ENCODE assay signal across 11 mouse cellular contexts in the genomic region with DNA sequence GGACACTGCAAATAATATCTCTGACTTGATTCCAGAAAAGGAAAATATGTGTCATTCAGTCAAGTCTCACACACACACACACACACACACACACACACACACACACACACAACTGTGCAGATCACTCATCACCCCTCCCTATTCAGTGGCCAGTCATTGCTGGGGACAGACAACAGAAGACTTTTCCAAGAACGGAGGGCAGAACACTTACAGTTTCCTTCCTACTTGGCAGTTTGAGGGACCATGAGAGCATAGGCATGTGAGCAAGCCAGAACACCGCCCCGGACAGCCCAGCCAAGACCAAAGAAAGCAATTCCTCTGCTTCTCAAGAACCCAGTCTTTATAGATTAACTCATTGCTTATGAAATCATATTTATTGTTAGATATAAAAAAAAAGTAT.
DNase-seq lines count a peak whose midpoint lies in the region; ATAC-seq lines count a peak whose summit lies in the region.
"Had no signal": no experiment of that assay in that cellular context is flagged by ENCODE, and none has a peak within 500 bp of the region (broad histone marks: within the 10 kb centered on the region; RNA-seq: fewer than 3 reads in every experiment).

No protein-coding gene starts in this region.

- no peaks in the 10 kb centered on the region for H3K9me3 ChIP-seq in hindbrain, embryonic 15.5 days
- H3K9me3 ChIP-seq in hindbrain, embryonic 11.5 days (ENCODE audit: control insufficient read depth, low read length), result no peaks in the 10 kb centered on the region
- H3K9me3 ChIP-seq: forebrain, embryonic 12.5 days; hindbrain, embryonic 12.5 days; liver, embryonic 13.5 days had no signal

- intact Hi-C loops in left cerebral cortex, postnatal 4 days (cut with DNase I), result no loop called here

- no peaks in the 10 kb centered on the region for H3K36me3 ChIP-seq in hindbrain, embryonic 15.5 days
- no peaks in the 10 kb centered on the region for H3K36me3 ChIP-seq in hindbrain, embryonic 11.5 days (ENCODE audit: control insufficient read depth, insufficient read depth, low read length)
- H3K36me3 ChIP-seq: forebrain, embryonic 12.5 days; hindbrain, embryonic 12.5 days; liver, embryonic 13.5 days had no signal

- H3K9ac ChIP-seq in hindbrain, embryonic 15.5 days, result no peak overlapping the region
- no peak overlapping the region for H3K9ac ChIP-seq in hindbrain, embryonic 11.5 days (ENCODE audit: low read depth, low read length)
- H3K9ac ChIP-seq: forebrain, embryonic 12.5 days; hindbrain, embryonic 12.5 days; liver, embryonic 13.5 days had no signal

- H3K4me2 ChIP-seq in hindbrain, embryonic 15.5 days, result no peak overlapping the region
- no peak overlapping the region for H3K4me2 ChIP-seq in hindbrain, embryonic 11.5 days (replicated peaks; ENCODE audit: low read depth, low read length)
- H3K4me2 ChIP-seq: forebrain, embryonic 12.5 days; hindbrain, embryonic 12.5 days; liver, embryonic 13.5 days had no signal

- H3K4me1 ChIP-seq in hindbrain, embryonic 15.5 days (replicated peaks), result no peaks in the 10 kb centered on the region
- H3K4me1 ChIP-seq in hindbrain, embryonic 11.5 days (replicated peaks; ENCODE audit: control insufficient read depth, insufficient read depth, low read length), result no peaks in the 10 kb centered on the region
- H3K4me1 ChIP-seq: forebrain, embryonic 12.5 days; liver, embryonic 13.5 days had no signal

- H3K27me3 ChIP-seq in hindbrain, embryonic 15.5 days, result no peaks in the 10 kb centered on the region
- no peaks in the 10 kb centered on the region for H3K27me3 ChIP-seq in hindbrain, embryonic 11.5 days (ENCODE audit: control insufficient read depth, insufficient read depth, low read length)
- H3K27me3 ChIP-seq: forebrain, embryonic 12.5 days; hindbrain, embryonic 12.5 days; liver, embryonic 13.5 days had no signal

- H3K27ac ChIP-seq in hindbrain, embryonic 15.5 days (replicated peaks), result no peak overlapping the region
- no peak overlapping the region for H3K27ac ChIP-seq in hindbrain, embryonic 11.5 days (ENCODE audit: low read depth, low read length)
- H3K27ac ChIP-seq: forebrain, embryonic 12.5 days; hindbrain, embryonic 12.5 days; liver, embryonic 13.5 days had no signal

- 82% methylated on average over 3 of the region's 3 CpGs for WGBS in hindbrain, embryonic 15.5 days
- 91% methylated on average over 3 of the region's 3 CpGs for WGBS in hindbrain, embryonic 11.5 days

- 0 out of 2 replicates have a peak, but pooled peaks have one; percentile 23 for ATAC-seq in hindbrain, embryonic 15.5 days (ENCODE audit: low FRiP score, low read depth)
- no peak for ATAC-seq in hindbrain, embryonic 11.5 days (ENCODE audit: low FRiP score)
- no peak for ATAC-seq in cerebellum, adult (ENCODE audit: insufficient number of reproducible peaks, low FRiP score, low TSS enrichment)

- H3K4me3 ChIP-seq in hindbrain, embryonic 15.5 days, result no peak overlapping the region
- no peak overlapping the region for H3K4me3 ChIP-seq in hindbrain, embryonic 11.5 days (ENCODE audit: low read depth, low read length)
- H3K4me3 ChIP-seq: forebrain, embryonic 12.5 days; hindbrain, embryonic 12.5 days; liver, embryonic 13.5 days had no signal

- no peak for DNase-seq in hindbrain, embryonic 11.5 days (ENCODE audit: low spot score)
- peak; percentile 45 for DNase-seq in 416B (ENCODE audit: low read depth)
- peak; percentile 21 for DNase-seq in gastrocnemius, postnatal 10 days
- peak; percentile 58 for DNase-seq in heart, postnatal 4 days
- DNase-seq in thymus, postnatal 36 days, result no peak
- DNase-seq in left cerebral cortex, postnatal 4 days, result no peak
- DNase-seq: liver, embryonic 13.5 days had no signal

Comparison
In these comparisons a context has a peak if more than half of its experiments do, and no peak if none do; other contexts are left out.
1. DNase-seq: peak in 416B (single experiment), gastrocnemius, postnatal 10 days (single experiment) and heart, postnatal 4 days (single experiment); none in hindbrain, embryonic 11.5 days (single experiment), thymus, postnatal 36 days (0 of 2) and left cerebral cortex, postnatal 4 days (single experiment).